In the genomic region with DNA sequence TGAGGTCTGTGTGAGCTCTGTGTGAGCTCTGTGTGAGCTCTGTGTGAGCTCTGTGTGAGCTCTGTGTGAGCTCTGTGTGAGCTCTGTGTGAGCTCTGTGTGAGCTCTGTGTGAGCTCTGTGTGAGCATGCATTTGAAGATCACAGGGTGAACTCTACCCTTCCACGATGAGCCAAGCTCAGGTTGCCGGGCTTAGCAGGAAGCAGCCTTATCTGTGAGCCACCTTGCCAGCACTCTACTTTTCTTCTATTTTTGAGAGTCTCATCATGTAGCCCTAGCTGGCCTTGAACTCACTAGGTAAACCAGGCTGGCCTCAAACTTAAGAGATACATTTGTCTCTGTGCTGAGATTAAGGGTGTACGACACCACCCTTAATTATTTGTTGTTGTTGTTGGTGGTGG, we compare ENCODE assay signal across 14 mouse cellular contexts. TPM values are rescaled to one million over a fixed set of nuclear protein-coding genes. Genes with fewer than 3 reads are reported as not detected.
"Had no signal": no experiment of that assay in that cellular context is flagged by ENCODE, and none has a peak within 500 bp of the region (broad histone marks: within the 10 kb centered on the region; RNA-seq: fewer than 3 reads in every experiment).

No protein-coding gene starts in this region.

- H3K4me1 ChIP-seq: limb, embryonic 12.5 days; lung, embryonic 15.5 days; midbrain, embryonic 10.5 days; neural tube, embryonic 12.5 days had no signal

- H3K4me3 ChIP-seq: left cerebral cortex, adult 2 months; limb, embryonic 12.5 days; lung, embryonic 15.5 days; midbrain, embryonic 10.5 days; neural tube, embryonic 12.5 days had no signal

- DNase-seq: kidney, adult 2 months; kidney, postnatal 25 days; lung, postnatal 14 days; midbrain, embryonic 14.5 days; thymus, adult 18-20 months; thymus, postnatal 25 days had no signal

- H3K9ac ChIP-seq: limb, embryonic 12.5 days; lung, embryonic 15.5 days; neural tube, embryonic 12.5 days had no signal

- H3K4me2 ChIP-seq: limb, embryonic 12.5 days; lung, embryonic 15.5 days; neural tube, embryonic 12.5 days had no signal

- ATAC-seq: intestine, embryonic 16.5 days had no signal

- H3K27ac ChIP-seq: left cerebral cortex, adult 2 months; limb, embryonic 12.5 days; lung, embryonic 15.5 days; midbrain, embryonic 10.5 days; neural tube, embryonic 12.5 days had no signal

- H3K9me3 ChIP-seq: limb, embryonic 12.5 days; lung, embryonic 15.5 days; midbrain, embryonic 10.5 days; neural tube, embryonic 12.5 days had no signal

- H3K36me3 ChIP-seq: limb, embryonic 12.5 days; lung, embryonic 15.5 days; midbrain, embryonic 10.5 days; neural tube, embryonic 12.5 days had no signal

- H3K27me3 ChIP-seq: limb, embryonic 12.5 days; lung, embryonic 15.5 days; neural tube, embryonic 12.5 days had no signal

RNA-seq across cellular contexts. Expression of a gene that starts 15.8 kb away (rescaled TPM):
- total RNA-seq: liver, adult 2 months; monocyte, adult 5-6 weeks had no signal
- polyA plus RNA-seq: liver, adult 2 months had no signal

RNA-seq across cellular contexts. Expression of a gene that starts 42.3 kb away (rescaled TPM):
- total RNA-seq: liver, adult 2 months had no signal
- polyA plus RNA-seq: limb, embryonic 12.5 days; liver, adult 2 months; lung, embryonic 15.5 days; midbrain, embryonic 10.5 days; midbrain, embryonic 14.5 days had no signal
